Comparison of ENCODE assay signal across 17 mouse cellular contexts in the genomic region with DNA sequence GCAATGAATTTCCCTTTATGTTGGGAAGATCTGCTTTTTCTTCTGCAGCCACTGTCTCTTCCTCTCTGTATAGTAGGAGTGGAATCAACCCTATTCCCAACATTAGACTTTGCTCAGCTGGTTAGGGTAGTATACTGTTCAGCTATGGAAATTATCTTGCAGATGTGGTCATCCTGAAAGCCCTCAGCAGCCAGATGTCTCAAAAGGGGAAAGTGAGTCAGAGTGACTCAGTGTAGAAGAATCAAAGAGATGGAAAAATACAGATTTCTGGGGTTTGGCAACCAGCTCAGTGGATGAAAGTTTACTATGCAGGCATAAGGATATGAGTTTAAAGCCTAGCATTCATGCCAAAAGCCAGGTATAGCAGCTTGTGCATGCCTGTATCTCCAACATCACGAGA.
"Had no signal": no experiment of that assay in that cellular context is flagged by ENCODE, and none has a peak within 500 bp of the region (broad histone marks: within the 10 kb centered on the region; RNA-seq: fewer than 3 reads in every experiment).

No protein-coding gene starts in this region.

- H3K27me3 ChIP-seq: liver, embryonic 13.5 days; megakaryocyte, embryonic 14.5 days; midbrain, embryonic 13.5 days; neural tube, embryonic 12.5 days; neural tube, embryonic 15.5 days; stomach, embryonic 15.5 days had no signal

- H3K9ac ChIP-seq: liver, embryonic 13.5 days; midbrain, embryonic 13.5 days; neural tube, embryonic 12.5 days; neural tube, embryonic 15.5 days; stomach, embryonic 15.5 days had no signal

- H3K36me3 ChIP-seq: liver, embryonic 13.5 days; midbrain, embryonic 10.5 days; midbrain, embryonic 13.5 days; neural tube, embryonic 12.5 days; neural tube, embryonic 15.5 days; stomach, embryonic 15.5 days had no signal

- H3K4me3 ChIP-seq: layer of hippocampus, adult 2 months; liver, embryonic 13.5 days; megakaryocyte, embryonic 14.5 days; midbrain, embryonic 10.5 days; midbrain, embryonic 13.5 days; neural tube, embryonic 12.5 days; neural tube, embryonic 15.5 days; stomach, embryonic 15.5 days had no signal

- DNase-seq: kidney, postnatal 25 days; layer of hippocampus, adult 9-11 months; liver, embryonic 13.5 days; lung, adult 2 months; right cerebral cortex, adult 18-20 months; right cerebral cortex, postnatal 14 days; right cerebral cortex, postnatal 4 days; thymus, postnatal 25 days had no signal

- H3K27ac ChIP-seq: kidney, postnatal 0 days; layer of hippocampus, adult 2 months; liver, embryonic 13.5 days; midbrain, embryonic 10.5 days; midbrain, embryonic 13.5 days; neural tube, embryonic 12.5 days; neural tube, embryonic 15.5 days; stomach, embryonic 15.5 days had no signal

- H3K4me2 ChIP-seq: liver, embryonic 13.5 days; midbrain, embryonic 13.5 days; neural tube, embryonic 12.5 days; neural tube, embryonic 15.5 days; stomach, embryonic 15.5 days had no signal

- H3K4me1 ChIP-seq: liver, embryonic 13.5 days; megakaryocyte, embryonic 14.5 days; midbrain, embryonic 10.5 days; midbrain, embryonic 13.5 days; neural tube, embryonic 12.5 days; neural tube, embryonic 15.5 days; stomach, embryonic 15.5 days had no signal

- H3K9me3 ChIP-seq: liver, embryonic 13.5 days; midbrain, embryonic 10.5 days; midbrain, embryonic 13.5 days; neural tube, embryonic 12.5 days; neural tube, embryonic 15.5 days; stomach, embryonic 15.5 days had no signal

- ATAC-seq: lung, postnatal 0 days; midbrain, embryonic 13.5 days had no signal
